Mouse (Mus musculus) forebrain, embryonic 15.5 days (tissue): ENCODE results near the gene Rpl38. TPM values are rescaled to one million over a fixed set of nuclear protein-coding genes. Genes with fewer than 3 reads are reported as not detected.
"Not testable (repeated sequence)": the region's sequence is repeated elsewhere in the genome, so short reads cannot be mapped to it uniquely, and the experiment has no call there.

Experiments
- ATAC-seq: fragments of 200-750 bp; cut with Nextera tagmentation; replicated peaks from 2 replicates; pipeline ENCODE4 v1.8.0; 2017; ENCODE audit warnings: mild to moderate bottlenecking, moderate TSS enrichment, moderate library complexity
- H3K27ac ChIP-seq: fragments of 300-500 bp; sonication (generic); replicated peaks from 2 replicates; pipeline ENCODE4 v1.5.1; 2015; ENCODE audit warnings: mild to moderate bottlenecking, inconsistent platforms
- H3K27me3 ChIP-seq: fragments of 300-500 bp; sonication (generic); 2 replicates; pipeline ENCODE4 v1.6.1; 2015; ENCODE audit warnings: inconsistent platforms
- H3K36me3 ChIP-seq: fragments of 300-500 bp; sonication (generic); 2 replicates; pipeline ENCODE4 v1.6.1; 2015; ENCODE audit warnings: mild to moderate bottlenecking, inconsistent platforms
- H3K4me1 ChIP-seq: fragments of 300-500 bp; sonication (generic); 2 replicates; pipeline ENCODE4 v1.6.1; 2015; ENCODE audit warnings: inconsistent platforms
- H3K4me2 ChIP-seq: fragments of 300-500 bp; sonication (generic); replicated peaks from 2 replicates; pipeline ENCODE4 v1.6.1; 2015; ENCODE audit warnings: mild to moderate bottlenecking, inconsistent platforms
- H3K4me3 ChIP-seq: fragments of 300-500 bp; sonication (generic); 2 replicates; pipeline ENCODE4 v1.5.1; 2015; ENCODE audit warnings: mild to moderate bottlenecking, inconsistent platforms
- H3K9ac ChIP-seq: fragments of 300-500 bp; sonication (generic); replicated peaks from 2 replicates; pipeline ENCODE4 v1.6.1; 2015; ENCODE audit warnings: mild to moderate bottlenecking, inconsistent platforms
- H3K9me3 ChIP-seq: fragments of 300-500 bp; sonication (generic); 2 replicates; pipeline ENCODE4 v1.6.1; 2016; ENCODE audit warnings: inconsistent platforms
- WGBS: fragments of 180-500 bp; shearing (Covaris S2); methylation state at CpG from one replicate; pipeline ENCODE4 v1.1.7; 2015; ENCODE audit warnings: mixed read lengths; 5-methylcytosine and 5-hydroxymethylcytosine counted together
- polyA plus RNA-seq: library from polyadenylated mRNA; unstranded; fragments of >200 nt; fragmentation: Nextera tagmentation; extraction: Ambion mirVana; gene quantifications from 2 replicates; pipeline ENCODE4 v1.2.1, GENCODE M21; 2015

Rpl38 gene
- polyA plus RNA-seq, 1 experiment from 2014 or later = 787 TPM

- WGBS = 88% methylated on average over 14 of the region's 14 CpGs
- Histone ChIP-seq H3K27ac (no peak overlapping the region), H3K4me3 (no peak overlapping the region), H3K36me3 (no peaks in the 10 kb centered on the region), H3K4me2 (no peak overlapping the region), H3K4me1 (no peaks in the 10 kb centered on the region; the same call in 1 of the 2 replicates), H3K27me3 (no peaks in the 10 kb centered on the region), H3K9me3 (no peaks in the 10 kb centered on the region), H3K9ac (no peak overlapping the region)
- ATAC-seq = no peak
Observed at GRCm38 (mm10) chr11:114662161-114662560, 6.2 kb upstream of the Rpl38 start.

- ATAC-seq = no peak
- Histone ChIP-seq H3K36me3 (no peaks in the 10 kb centered on the region), H3K9ac (no peak overlapping the region), H3K4me2 (no peak overlapping the region), H3K4me1 (no peaks in the 10 kb centered on the region), H3K27ac (no peak overlapping the region), H3K9me3 (no peaks in the 10 kb centered on the region), H3K27me3 (no peaks in the 10 kb centered on the region), H3K4me3 (no peak overlapping the region)
- 34% methylated on average over 6 of the region's 6 CpGs for WGBS
Observed at GRCm38 (mm10) chr11:114662746-114663362, 5.5 kb upstream of the Rpl38 start.

- no peaks in the 10 kb centered on the region for H3K9me3 ChIP-seq
- no peak for ATAC-seq
- no peak overlapping the region for H3K27ac ChIP-seq
- no peak overlapping the region for H3K4me3 ChIP-seq
- 87% methylated on average over 7 of the region's 7 CpGs for WGBS
- H3K36me3 ChIP-seq = no peaks in the 10 kb centered on the region
- no peaks in the 10 kb centered on the region for H3K27me3 ChIP-seq
- H3K9ac ChIP-seq = no peak overlapping the region
- H3K4me2 ChIP-seq = no peak overlapping the region
- H3K4me1 ChIP-seq = peaks cover under 1% of the 10 kb centered on the region; the same call in 1 of the 2 replicates
Observed at GRCm38 (mm10) chr11:114664164-114664563, 4.2 kb upstream of the Rpl38 start.

- peaks cover 13% of the 10 kb centered on the region for H3K4me1 ChIP-seq
- H3K27ac ChIP-seq = no peak overlapping the region
- H3K9me3 ChIP-seq = no peaks in the 10 kb centered on the region
- no peak overlapping the region for H3K4me3 ChIP-seq
- no peak overlapping the region for H3K4me2 ChIP-seq
- ATAC-seq = no peak
- H3K27me3 ChIP-seq = no peaks in the 10 kb centered on the region
- H3K9ac ChIP-seq = no peak overlapping the region
- H3K36me3 ChIP-seq = peaks cover 4% of the 10 kb centered on the region; the same call in 1 of the 2 replicates
- 78% methylated on average over 2 of the region's 2 CpGs for WGBS
Observed at GRCm38 (mm10) chr11:114665463-114665862, 2.9 kb upstream of the Rpl38 start.

- no peaks in the 10 kb centered on the region for H3K27me3 ChIP-seq
- no peaks in the 10 kb centered on the region for H3K9me3 ChIP-seq
- no peak overlapping the region for H3K27ac ChIP-seq
- H3K9ac ChIP-seq = no peak overlapping the region
- ATAC-seq = no peak
- peaks cover 17% of the 10 kb centered on the region for H3K4me1 ChIP-seq
- peaks cover 16% of the 10 kb centered on the region for H3K36me3 ChIP-seq
- no peak overlapping the region for H3K4me2 ChIP-seq
- WGBS = 9% methylated on average over 13 of the region's 13 CpGs
- H3K4me3 ChIP-seq = no peak overlapping the region
Observed at GRCm38 (mm10) chr11:114666786-114667185, 1.5 kb upstream of the Rpl38 start.

GRCm38 (mm10) chr11:114667236-114667931, 940 bp upstream of the Rpl38 start:
- ATAC-seq = no peak; the same call in 1 of the 2 replicates
- Histone ChIP-seq H3K9ac (no peak overlapping the region), H3K36me3 (peaks cover 22% of the 10 kb centered on the region), H3K9me3 (no peaks in the 10 kb centered on the region), H3K27ac (no peak overlapping the region), H3K4me2 (no peak overlapping the region), H3K27me3 (no peaks in the 10 kb centered on the region), H3K4me1 (peaks cover 17% of the 10 kb centered on the region), H3K4me3 (no peak overlapping the region)
- 62% methylated on average over 16 of the region's 18 CpGs for WGBS

- 0 out of 2 replicates have a peak, but pooled peaks have one; percentile 20 for ATAC-seq
- not testable (repeated sequence) for H3K27me3 ChIP-seq, H3K9ac ChIP-seq, H3K4me2 ChIP-seq, H3K27ac ChIP-seq, H3K9me3 ChIP-seq, H3K4me3 ChIP-seq
- Histone ChIP-seq H3K4me1 (peaks cover 17% of the 10 kb centered on the region), H3K36me3 (peaks cover 27% of the 10 kb centered on the region)
- 31% methylated on average over 11 of the region's 11 CpGs for WGBS
Observed at GRCm38 (mm10) chr11:114667932-114668285, 415 bp upstream of the Rpl38 start.

- Histone ChIP-seq H3K4me2 (peak overlapping the region; percentile 72), H3K36me3 (peaks cover 37% of the 10 kb centered on the region), H3K27me3 (no peaks in the 10 kb centered on the region), H3K27ac (peak overlapping the region; percentile 90), H3K4me1 (peaks cover 17% of the 10 kb centered on the region), H3K4me3 (peak overlapping the region; percentile 86), H3K9ac (peak overlapping the region; percentile 68), H3K9me3 (no peaks in the 10 kb centered on the region)
- under 1% methylated on average over 60 of the region's 60 CpGs for WGBS
- peak; percentile 72 for ATAC-seq
Observed at GRCm38 (mm10) chr11:114668741-114669623, 658 bp downstream of the Rpl38 start.

GRCm38 (mm10) chr11:114669651-114670168, 1.4 kb downstream of the Rpl38 start:
- peaks cover 17% of the 10 kb centered on the region for H3K4me1 ChIP-seq
- WGBS = 13% methylated on average over 12 of the region's 12 CpGs
- no peak for ATAC-seq

GRCm38 (mm10) chr11:114671147-114671546, 2.8 kb downstream of the Rpl38 start:
- Histone ChIP-seq H3K27ac (no peak overlapping the region), H3K4me2 (no peak overlapping the region), H3K4me1 (peaks cover 29% of the 10 kb centered on the region), H3K9ac (no peak overlapping the region), H3K27me3 (no peaks in the 10 kb centered on the region), H3K4me3 (no peak overlapping the region), H3K9me3 (no peaks in the 10 kb centered on the region), H3K36me3 (peaks cover 37% of the 10 kb centered on the region)
- WGBS = 91% methylated on average over 5 of the region's 5 CpGs
- ATAC-seq = no peak

More at GRCm38 (mm10) chr11:114669651-114670168, 1.4 kb downstream of the Rpl38 start:
- Histone ChIP-seq H3K9ac (peak overlapping the region; percentile 68), H3K4me3 (peak overlapping the region; percentile 86), H3K4me2 (peak overlapping the region; percentile 72), H3K36me3 (peaks cover 37% of the 10 kb centered on the region), H3K27ac (peak overlapping the region; percentile 90), H3K27me3 (no peaks in the 10 kb centered on the region), H3K9me3 (no peaks in the 10 kb centered on the region)

- 68% methylated on average over 9 of the region's 9 CpGs for WGBS
- no peak overlapping the region for H3K27ac ChIP-seq
- peaks cover 40% of the 10 kb centered on the region for H3K4me1 ChIP-seq
- ATAC-seq = no peak
- H3K36me3 ChIP-seq = peaks cover 37% of the 10 kb centered on the region
- H3K9me3 ChIP-seq = no peaks in the 10 kb centered on the region
- no peak overlapping the region for H3K4me3 ChIP-seq
- no peak overlapping the region for H3K9ac ChIP-seq
- no peak overlapping the region for H3K4me2 ChIP-seq
- no peaks in the 10 kb centered on the region for H3K27me3 ChIP-seq
Observed at GRCm38 (mm10) chr11:114672794-114673718, 4.7 kb downstream of the Rpl38 start.
